Mouse (Mus musculus) cortical plate, adult 2 months (tissue): Measurements from ENCODE around the gene Osm.

Experiments used
- CTCF ChIP-seq: fragments of 200-500 bp; IDR thresholded peaks from 2 replicates; pipeline ENCODE4 v1.5.1; 2011; ENCODE audit warnings: mild to moderate bottlenecking, control low read depth, low read length; ENCODE audit not compliant: insufficient read depth; ENCODE audit errors: extremely low read depth
- POLR2A ChIP-seq: fragments of 200-500 bp; IDR thresholded peaks from 2 replicates; pipeline ENCODE4 v1.6.1; 2011; ENCODE audit warnings: mild to moderate bottlenecking, low read length, control low read depth; ENCODE audit not compliant: insufficient read depth; ENCODE audit errors: extremely low read depth

DNA sequence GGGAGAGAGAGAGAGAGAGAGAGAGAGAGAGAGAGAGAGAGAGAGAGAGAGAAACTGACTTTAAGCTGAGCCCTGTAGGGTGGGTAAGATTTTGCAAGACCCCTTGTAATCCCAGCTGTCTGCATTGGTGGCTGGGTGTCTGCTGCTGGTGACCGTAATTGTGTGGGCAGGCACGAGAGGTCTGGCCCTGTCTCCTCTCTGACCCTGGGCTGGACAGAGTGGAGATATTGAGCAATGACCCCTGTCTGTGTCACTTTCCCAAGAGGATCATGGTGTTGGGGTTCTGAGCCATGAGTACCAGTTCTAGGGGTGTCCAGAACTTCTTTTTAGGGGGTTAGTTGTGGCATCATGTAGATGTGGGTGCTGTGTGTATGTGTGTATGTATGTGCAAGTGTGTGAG lies 12.0 kb upstream of the Osm start:
- TF ChIP-seq CTCF (no peak), POLR2A (no peak)
